Mouse (Mus musculus): ENCODE results near the gene Vrk1.

Gene Vrk1

DNA sequence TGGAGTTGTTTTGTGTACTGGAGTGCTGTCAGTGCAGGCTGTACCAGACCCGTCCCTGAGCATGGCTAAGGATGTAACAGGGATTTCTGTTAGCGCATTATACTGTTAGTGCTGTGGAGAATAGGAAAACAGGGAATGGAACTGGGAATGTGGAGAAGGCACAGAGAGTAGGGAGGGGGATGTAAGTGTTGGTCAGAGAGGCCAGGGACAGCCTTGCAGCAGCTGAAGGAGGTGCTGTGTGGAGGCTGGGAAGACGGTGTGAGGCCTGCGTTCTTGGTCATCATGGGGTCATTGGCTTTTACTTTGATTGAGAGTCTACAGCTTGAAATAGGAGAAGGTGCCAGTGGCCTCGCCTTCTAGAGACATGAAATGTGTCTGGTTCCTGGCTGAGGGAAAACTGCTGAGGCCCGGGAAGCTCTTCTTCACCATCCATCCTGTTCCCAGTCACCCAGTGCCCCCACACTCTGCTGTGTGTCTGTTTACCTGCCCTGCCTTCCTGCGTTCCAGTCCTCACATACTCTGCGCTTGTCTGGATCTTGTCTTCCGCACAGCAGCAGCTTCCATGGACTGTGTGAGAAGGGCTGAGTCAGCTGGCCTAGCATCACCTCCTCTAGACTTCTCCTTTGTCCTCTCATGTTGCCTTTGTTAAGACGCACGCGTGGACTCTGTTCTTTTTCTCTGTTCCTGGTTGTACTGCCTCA, 50.0 kb downstream of the Vrk1 start:
- DNase-seq = no peak

DNA sequence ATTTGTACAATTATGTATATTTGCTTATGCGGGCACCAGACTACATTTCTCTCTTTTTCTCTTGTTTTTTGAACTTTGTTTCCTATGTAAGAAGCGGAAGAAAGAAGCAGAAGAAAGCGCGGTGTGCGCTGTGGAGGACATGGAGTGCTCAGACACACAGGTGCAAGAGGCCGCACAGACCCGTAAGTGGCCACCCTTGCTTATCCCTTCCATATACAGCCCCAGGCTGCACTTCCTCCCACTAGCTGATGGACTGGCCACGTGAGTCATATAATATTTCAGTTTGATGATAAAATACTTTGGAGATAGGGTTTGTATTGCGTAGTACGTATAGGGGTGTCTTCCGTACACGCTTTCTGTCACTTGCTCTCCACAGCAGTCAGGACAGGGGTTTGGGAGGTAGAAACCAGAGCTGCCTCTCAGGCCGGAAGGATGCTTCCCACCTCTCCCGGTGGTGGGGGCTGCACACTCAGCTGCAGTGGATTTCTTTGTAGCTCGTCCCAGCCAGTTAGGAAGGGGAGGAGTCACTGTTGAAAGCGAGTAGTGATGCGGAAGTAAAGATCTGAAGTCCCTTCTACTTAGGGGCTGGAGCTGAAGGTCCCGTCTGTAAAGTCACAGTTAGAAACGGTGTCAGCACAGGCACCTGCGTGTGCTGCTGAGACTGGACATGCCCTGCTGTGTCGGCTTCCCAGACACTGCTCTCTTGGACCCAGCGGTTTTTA, 60.6 kb downstream of the Vrk1 start:
- DNase-seq = peak; percentile 55

DNA sequence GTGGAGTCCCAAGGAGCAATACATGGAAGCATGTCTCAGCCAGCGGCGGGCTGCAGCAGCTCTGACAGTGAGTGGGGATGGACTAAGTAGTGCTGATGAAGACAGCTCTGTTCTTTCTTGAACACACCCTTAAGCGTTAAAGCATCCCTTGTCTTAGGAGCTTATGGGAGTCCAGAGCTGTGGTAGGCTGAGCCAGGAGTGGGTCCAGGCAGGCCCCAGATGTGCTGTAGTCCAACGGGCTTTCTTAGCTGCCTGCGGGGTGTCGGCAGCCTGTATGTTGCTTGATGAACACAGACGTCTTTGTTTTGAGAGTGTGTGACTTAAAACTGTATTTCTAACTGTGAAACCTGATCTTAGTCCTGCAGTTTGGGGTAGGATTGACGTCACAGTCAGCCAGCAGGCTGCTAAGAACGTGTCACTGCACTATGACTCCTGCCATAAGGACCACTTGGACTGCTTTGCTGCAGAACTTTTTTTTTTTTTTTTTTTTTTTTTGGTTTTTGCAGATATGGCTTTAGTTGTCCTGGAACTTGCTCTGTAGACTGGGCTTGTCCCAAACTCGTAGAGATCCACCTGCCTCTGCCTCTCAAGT, 61.6 kb downstream of the Vrk1 start:
- DNase-seq = peak; percentile 48

DNA sequence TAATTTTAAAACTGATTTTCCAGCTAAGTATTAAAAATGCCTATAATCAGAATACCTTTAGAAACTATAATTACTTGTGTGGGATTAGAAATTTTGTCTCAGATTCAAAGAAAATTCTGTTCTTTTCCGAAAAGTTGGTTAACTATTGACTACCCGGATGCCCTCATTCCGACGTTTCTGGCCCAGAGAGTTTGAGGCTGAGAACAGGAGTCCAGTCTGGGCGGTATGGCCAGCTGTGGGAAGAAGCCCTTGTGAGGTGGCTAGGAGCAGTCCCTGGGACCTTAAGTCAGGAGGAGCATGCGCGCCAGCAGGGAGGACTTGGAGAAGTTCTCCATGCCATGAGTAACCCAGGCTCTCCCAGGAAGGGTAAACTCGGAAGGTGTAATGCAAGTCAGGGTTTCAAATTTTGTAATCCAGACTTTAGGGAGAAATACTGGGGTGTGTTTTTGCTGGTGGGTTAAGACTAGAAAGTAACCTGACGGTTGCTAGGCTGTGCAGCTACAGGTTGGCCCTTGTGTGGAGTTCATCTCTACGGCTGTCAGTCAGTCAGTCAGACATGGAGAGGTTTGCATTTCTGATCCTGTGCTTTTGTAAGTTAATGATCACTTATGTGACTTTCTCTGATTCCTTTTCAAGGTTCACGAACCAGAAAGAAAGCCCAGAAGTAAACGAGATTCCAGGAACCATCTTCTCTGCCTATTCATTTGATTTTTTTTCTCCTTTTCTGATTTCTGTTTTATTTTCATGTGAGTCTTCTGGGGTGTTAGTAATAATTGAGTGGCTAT, 64.5 kb downstream of the Vrk1 start:
- no peak for DNase-seq

DNA sequence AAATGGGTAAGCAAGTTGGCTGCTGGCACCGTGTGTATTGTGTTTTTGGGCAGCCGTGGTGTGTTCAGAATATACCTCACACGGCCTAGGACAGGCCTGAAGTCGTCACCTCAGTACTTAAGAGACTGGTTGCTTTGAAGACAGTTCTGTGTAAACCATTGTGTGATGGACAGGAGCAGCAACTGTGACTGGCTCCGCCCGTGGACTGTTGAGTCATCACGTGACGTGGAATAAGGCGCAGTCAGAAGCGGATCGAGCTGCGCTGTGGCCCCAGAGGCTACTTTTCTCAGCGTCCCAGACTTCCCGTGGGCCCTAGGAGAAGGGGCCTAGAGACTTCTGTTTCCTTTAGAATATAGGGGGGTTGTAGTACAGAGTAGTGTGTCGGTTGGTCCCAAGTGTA, 66.1 kb downstream of the Vrk1 start:
- no peak for DNase-seq

DNA sequence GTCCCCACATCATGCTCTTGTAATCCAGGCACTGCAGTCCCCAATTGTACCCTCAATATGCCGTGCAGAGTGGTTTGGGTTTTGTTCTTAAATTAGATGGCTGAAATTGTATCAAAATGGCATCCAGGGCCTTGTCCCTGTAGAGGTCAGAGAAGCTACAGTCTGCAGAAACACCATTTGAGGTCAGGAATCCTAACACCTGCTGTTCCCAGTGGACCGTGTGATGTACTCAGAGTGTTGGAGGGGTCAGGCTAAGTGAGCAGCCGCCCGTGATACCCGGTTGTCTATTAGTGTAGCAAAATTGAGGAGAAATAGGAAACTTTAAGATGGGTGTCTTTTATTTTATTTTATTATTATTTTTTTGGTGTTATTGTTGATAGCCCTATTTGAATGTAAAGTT, 70.5 kb downstream of the Vrk1 start:
- no peak for DNase-seq

DNA sequence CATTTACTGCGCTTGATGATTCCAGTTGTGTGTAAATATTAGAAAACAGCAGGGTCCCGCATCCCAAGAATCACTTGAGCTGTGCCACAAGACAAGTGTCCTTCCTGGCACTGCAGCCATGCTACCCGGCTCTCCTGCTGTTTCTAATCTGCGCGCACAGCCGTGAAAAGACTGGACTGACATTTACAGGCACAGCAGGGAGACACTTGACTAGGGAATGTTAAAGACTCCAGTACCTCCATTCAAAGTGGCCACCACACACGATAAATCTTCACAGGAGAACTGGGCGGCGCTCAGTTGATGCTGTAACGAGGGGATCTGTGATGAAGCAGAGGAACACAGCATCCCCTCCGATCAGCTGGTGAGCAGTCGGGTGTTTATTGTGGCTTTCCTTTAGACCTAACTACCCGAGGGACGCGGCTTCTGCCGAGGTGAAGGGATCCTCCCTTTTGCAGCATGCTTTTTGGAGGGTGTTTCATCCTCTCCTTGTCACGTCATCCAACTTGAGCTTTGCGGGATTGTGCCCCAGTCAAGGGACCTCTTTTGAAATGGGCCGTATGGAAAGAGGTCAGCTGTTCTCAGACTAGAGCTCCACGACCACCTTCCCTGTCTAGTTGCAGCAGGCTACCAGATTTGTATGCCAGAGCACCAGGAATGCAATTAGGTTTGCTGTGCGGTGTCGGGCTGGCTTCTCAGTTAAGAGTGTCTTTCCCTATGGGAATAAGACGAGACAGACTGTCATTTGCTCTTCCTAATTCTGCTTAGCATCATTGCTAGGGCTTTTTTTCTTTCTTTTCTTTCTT, 71.1 kb downstream of the Vrk1 start:
- DNase-seq = peak; percentile 67

DNA sequence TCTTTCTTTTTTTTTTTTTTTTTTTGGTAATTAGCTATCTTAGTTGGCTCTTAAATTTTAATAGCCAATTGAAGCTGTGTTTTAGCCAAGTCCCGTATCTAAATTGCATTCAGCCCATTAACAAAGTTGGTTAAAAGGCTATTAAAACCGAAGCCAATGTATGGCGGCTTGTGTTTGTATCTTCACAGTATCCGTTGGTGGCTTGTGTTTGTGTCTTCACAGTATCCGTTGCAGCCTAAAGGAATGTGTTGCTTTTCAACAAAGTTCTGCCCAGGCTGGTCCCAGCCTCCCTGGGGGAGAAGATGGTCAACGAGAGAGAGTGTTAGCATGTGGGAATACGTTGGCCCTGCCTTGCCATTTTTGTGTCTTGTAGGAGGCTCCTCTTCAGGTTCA, 71.7 kb downstream of the Vrk1 start:
- no peak for DNase-seq

DNA sequence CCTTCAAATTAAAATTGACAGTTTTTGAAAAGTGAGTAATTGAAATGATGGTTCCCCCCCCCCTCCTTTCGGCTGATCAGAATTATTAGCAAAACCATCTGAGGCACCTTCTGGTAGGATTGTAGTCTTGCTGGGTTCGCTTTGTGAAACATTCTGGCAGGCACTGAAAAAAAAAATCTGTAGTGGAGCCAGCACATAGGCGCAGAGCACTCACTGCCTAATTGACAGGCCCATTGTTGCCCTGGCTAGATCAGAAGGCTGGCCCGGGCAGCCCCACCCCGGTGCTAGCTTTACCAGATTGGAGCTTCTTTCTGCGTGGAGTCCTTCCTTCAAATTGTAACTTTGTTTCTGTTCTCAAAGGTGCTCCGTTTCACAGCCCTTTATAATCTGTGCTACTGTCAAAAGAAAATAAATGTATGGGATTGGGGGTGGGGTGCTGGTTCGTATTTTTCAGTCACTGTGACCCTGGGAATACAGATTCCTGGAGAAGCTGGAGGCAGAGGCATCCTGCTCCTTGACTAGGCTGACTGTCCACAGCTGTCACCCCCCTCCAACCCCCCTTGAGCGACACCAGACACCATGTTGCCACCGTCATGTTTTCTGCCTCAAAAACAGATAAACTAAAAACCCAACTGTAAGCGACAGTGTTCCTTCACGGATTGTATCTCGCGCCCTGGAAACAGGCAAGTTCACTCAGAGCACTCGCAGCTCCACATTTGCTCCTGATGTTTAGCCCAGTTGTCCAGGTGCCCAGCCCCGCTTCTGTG, 72.3 kb downstream of the Vrk1 start:
- peak; percentile 70 for DNase-seq

DNA sequence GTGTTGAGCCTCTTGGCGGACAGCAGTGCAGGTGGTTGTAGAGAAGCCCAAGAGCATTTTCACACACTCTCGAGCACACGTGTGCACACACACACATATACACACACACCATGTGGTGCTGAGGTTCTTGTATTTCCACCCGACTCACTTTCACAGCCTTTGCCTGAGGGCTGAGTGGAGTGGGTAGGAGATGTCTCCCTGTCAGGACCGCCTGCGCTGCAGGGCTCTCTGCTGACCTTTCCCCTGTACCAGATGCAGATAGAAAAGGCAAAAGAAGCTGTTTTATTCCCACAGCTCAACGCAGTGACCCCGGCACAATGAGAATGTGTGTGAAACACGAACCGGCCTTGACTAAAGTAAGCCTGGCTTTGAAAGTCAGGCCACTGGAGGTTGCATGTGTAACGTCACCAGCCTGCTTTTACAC, 72.9 kb downstream of the Vrk1 start:
- peak; percentile 75 for DNase-seq

DNA sequence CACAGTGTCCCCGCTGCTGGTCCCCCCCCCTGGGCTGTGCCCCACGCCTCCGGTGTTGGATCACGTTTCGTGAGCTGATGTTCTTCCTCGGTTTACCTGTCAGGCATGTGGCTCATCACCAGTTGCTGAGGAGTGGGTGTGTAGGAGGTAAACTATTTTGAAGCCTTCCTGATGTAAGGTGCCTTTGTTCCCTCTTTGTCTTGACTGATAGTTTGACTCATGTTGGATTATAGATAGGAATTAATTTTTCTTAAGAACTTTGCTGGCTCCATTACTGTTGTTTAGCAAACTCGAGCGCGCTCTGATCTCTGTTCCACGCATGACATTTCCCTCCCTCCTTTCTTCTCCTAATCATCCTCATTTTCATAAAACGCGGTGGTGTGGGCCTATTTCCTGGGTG, 74.1 kb downstream of the Vrk1 start:
- no peak for DNase-seq

DNA sequence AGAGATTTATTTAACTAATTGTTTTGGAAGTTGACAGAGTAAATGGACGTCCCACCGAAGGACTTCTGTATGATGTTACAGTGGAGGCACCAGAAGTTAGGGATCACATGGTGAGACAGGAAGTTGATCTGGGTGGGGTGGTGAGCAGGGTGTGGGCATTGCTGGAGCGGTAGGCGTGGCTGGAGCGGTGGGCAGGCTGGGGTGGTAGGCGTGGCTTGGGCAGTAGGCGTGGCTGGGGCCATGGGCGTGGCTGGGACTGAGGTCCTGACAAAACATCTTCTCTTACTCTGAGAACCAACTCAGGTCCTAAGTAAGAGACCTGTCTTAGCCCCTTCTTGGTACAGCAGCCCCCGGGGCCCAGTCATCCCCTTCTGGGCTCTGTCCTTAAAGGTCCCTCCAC, 84.8 kb downstream of the Vrk1 start:
- no peak for DNase-seq

DNA sequence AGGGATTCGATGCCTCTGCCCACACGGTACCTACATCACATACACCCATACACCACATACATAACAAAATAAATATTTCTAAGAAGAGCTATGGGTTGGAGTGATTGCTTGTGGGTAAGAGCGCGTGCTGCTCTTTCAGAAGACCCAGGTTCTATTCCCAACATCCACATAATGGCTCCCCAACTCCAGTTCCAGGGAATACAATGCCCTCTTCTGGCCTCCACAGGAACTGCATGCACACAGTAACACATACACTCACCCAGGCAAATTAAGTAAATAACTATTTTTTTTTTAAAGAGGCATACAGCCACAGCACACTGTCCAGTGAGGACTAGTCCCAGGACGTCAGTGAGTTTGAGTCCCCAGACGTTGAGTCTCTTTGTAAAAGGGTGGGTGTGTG, 92.0 kb downstream of the Vrk1 start:
- no peak for DNase-seq

DNA sequence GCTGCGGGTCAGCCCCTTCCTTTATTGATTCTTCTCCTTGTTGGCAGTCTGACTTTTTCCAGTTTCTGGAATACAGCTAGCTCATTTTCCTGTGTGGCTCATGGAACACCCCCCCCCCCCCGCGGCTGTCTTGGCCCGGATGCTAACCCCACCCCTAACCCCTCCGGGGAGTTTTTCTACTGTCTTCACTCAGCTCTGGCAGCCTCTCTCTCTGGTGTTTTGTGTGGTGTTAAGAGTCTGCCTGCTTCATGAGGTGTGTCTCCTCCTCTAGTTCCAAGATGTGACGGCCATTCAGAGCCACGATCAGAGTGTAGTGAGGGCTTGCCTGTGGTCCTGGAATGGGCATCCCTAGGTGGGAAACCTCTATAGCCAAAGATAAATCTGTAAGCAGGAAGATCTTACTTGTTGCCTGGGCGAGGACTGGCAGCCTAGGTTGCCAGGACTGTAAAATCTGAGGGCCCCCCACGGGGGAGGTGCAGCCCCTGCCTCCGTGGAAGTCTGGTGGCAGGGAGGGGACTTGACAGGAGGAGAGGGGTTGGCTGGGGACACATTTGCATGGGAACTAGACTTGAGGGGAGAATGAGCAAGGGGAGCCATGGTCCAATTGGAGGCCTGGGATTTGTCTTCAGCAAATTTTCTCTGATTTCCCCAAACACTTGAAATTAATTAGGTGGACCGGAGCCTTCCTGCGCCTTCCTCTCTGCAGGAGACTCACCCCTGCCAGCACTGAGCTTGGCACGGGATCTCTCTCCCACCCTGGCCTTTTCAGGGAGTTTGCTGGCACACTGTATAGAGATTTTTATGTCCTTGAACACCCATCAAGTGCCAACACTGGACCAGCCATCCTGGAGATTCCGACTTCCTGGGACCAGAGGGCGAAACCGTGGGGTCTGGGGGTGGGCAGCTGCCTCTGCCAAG, 93.0 kb downstream of the Vrk1 start:
- no peak for DNase-seq

DNA sequence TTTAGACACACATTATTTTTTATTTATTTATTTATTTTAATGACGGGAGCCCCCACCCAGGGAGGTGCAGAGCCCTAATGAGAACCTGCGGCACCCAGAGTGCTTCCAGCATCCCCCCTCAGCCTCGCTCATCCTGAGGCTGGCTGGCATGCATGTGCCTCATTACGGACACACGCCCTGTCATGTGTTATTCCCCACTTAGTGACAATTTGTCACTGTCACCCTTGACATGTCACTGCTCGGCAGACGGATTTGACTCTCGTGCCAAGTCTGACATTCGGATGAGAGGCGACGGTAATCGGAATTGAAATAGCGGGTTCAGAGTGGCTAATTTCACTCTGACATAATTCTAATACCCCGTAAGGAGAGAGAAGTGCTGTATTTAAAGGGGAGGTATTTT, 97.2 kb downstream of the Vrk1 start:
- DNase-seq = no peak

DNA sequence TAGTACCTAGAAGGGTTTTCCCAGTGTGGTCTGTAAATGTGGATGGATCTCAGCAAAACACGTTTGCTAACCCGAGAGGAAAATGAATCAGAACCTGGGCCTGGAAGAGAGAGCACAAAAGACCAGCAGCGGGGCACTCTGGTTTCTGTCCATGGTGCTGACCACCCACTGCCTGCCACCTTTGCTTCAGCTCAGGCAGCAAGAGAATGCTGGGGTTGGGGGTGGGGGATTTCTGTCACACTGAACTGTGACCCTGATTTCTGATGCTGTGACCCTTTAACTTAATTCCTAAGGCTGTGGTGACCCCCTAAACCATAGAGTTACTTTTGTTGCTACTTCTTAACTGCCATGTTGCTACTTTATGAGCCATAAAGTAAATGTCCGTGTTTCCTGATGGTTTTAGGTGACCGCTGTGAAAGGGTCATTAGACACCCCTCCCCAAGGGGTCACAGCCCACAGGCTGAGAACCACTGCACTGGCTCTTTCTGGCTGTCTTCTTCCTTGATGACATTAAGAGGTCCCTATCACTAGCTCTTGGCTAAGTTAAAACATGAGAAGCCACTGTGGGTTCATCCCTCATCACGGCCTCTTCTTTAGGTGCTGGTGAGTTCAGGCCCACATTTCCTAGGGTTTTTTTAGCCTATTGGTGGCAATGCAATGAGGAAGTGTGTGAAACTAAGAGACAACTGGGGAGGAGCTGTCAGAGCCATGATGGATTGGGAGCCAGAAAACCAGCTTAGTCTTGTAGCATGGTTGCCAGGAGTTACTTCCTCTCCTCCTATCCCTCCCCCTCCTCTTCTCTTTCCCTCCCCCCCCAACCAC, 105.3 kb downstream of the Vrk1 start:
- DNase-seq = peak; percentile 83

DNA sequence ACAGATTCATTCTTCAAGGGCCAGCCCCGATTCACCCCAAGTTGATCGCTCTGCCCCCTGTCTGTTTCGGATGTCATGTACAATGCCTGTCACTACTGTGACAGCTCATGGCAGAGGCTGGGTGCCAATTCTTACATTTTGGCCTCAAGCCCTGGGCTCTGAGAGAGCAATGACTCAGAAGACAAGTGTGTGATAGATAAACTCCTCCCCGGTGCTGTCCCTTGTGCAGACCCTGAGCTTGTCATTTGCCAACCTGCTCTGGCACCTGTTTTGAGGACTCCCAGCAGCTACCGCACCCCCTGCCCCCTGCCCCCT, 105.8 kb downstream of the Vrk1 start:
- no peak for DNase-seq

DNA sequence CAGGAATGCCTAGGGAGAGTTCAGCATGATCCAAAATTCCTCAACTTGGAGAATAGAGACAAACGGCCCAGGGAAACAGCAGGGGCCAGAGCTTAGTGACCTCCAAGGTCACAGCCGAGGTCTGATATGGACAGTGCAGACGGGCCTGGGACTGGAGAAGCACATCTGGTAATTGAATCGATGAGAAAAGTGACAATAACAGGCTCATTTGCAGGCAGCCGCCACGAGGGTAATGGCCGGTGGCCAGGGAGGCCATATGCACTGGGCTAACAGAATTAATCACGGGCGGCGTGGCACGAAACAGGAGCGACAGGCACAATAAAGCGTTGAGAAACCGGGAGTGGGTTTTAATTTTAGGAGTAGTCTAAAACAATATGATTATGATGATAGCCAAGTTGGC, 113.2 kb downstream of the Vrk1 start:
- DNase-seq = peak; percentile 42

DNA sequence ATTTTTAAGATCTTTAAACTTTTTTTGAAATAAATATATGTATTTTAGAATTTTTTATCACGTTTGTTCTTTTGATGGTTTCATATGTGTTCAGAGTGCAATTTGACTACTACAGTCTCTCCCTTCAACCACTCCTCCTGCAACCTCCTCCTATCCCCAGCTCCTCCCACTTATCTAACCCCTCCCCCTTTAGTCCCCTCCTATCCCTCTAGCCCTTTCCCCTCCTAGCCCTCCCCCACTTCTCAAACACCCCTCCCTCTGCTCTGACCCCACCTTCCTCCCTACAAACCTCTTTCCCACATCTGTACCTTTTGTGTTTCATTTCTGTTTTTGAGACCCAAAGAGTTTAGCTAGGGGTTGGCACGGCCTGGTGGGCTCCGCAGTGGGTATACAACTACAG, 114.6 kb downstream of the Vrk1 start:
- no peak for DNase-seq

All from embryo, embryonic 11 days (tissue).